Mouse (Mus musculus) C2C12 (cell line): ENCODE measurements around the gene Dctn3.

Experiments
- CTCF ChIP-seq: IDR thresholded peaks from one replicate; pipeline ENCODE4 v1.5.1; 2011; ENCODE audit not compliant: control insufficient read depth, insufficient read depth, insufficient read length
- USF1 ChIP-seq: IDR thresholded peaks from one replicate; pipeline ENCODE4 v1.6.1; 2011; ENCODE audit warnings: low read depth, mild to moderate bottlenecking, control low read depth, moderate library complexity

- no peak for TF ChIP-seq CTCF
- no peak for TF ChIP-seq USF1
Measured at GRCm38 (mm10) chr4:41744131-41744530, 21.2 kb upstream of the Dctn3 start.
